Mouse (Mus musculus) E14TG2a.4 (cell line): ENCODE results near the gene Gm20388.

Experiments
- CTCF ChIP-seq: conservative IDR thresholded peaks from 2 replicates; pipeline ENCODE4 v1.5.1; 2014; ENCODE audit warnings: low read length
- NANOG ChIP-seq: IDR thresholded peaks from 2 replicates; pipeline ENCODE4 v1.6.1; 2014; ENCODE audit warnings: borderline replicate concordance, low read length, mixed read lengths
- POU5F1 ChIP-seq: IDR thresholded peaks from 2 replicates; pipeline ENCODE4 v1.6.1; 2014; ENCODE audit warnings: low read length, borderline replicate concordance

DNA sequence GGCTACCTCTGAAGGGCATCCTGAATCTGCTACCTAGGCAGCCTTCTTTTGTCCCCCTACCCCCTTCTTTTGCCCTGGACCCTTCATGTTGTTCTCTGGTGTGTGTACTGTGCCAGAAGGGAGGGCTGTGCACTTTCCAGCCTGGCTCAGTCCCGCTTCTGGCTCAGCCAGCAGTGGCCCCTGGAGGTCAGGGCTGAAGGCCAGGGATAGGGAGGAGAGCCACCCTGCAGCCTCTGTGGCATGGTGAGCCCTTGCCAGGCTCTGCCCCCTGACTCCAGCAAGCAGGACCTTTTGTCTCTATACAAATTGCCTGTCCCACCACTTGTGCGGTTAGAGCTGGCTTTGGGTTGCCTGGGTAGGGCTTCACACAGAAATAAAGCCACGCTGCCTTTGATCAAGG, 403.0 kb downstream of the Gm20388 start:
- TF ChIP-seq CTCF, result no peak
- TF ChIP-seq POU5F1, result no peak
- TF ChIP-seq NANOG, result no peak
